Mouse (Mus musculus) cerebellum, postnatal 4 days (tissue): Measurements from ENCODE around the gene Ubxn6.
"Not testable (repeated sequence)": the region's sequence is repeated elsewhere in the genome, so short reads cannot be mapped to it uniquely, and the experiment has no call there.

ENCODE experiments used
- DNase-seq, 2 experiments: peaks; one replicate each; pipeline ENCODE4 v3.0.0; 2022; ENCODE audit warnings: low spot score in 2 of 2, mixed read lengths in 1 of 2

Gene Ubxn6

GRCm38 (mm10) chr17:56074827-56075208 lies at the start of gene Ubxn6:
Gene Ubxn6 (minus strand): TSS chr17:56075028.
- DNase-seq, result peak; percentile 95 to 96

GRCm38 (mm10) chr17:56123681-56124340 lies 49.0 kb upstream of the Ubxn6 start:
- DNase-seq, result no peak

- no peak for DNase-seq
Measured at GRCm38 (mm10) chr17:56123161-56123560, 48.3 kb upstream of the Ubxn6 start.

- no peak for DNase-seq
Measured at GRCm38 (mm10) chr17:56121826-56122225, 47.0 kb upstream of the Ubxn6 start, which contains the start of gene Lrg1. Gene Lrg1 (minus strand): TSS chr17:56122001.

GRCm38 (mm10) chr17:56119981-56120880 lies 45.4 kb upstream of the Ubxn6 start:
- DNase-seq, result peak in 1 of 2 experiments; percentile 38

GRCm38 (mm10) chr17:56119431-56119830 lies 44.6 kb upstream of the Ubxn6 start:
- DNase-seq, result no peak

GRCm38 (mm10) chr17:56117251-56117710 lies 42.5 kb upstream of the Ubxn6 start, which contains the start of gene Plin5:
Gene Plin5 (minus strand): TSS chr17:56117596.
- DNase-seq, result peak in 1 of 2 experiments; percentile 51

- no peak for DNase-seq
Measured at GRCm38 (mm10) chr17:56116193-56116592, 41.4 kb upstream of the Ubxn6 start.

GRCm38 (mm10) chr17:56112743-56113142 lies 37.9 kb upstream of the Ubxn6 start:
- no peak for DNase-seq

- peak; percentile 47 to 65 for DNase-seq
Measured at GRCm38 (mm10) chr17:56111864-56112263, 37.0 kb upstream of the Ubxn6 start.

GRCm38 (mm10) chr17:56111021-56111420 lies 36.2 kb upstream of the Ubxn6 start:
- DNase-seq, result no peak

- peak in 1 of 2 experiments; percentile 49 for DNase-seq
Measured at GRCm38 (mm10) chr17:56110571-56110970, 35.7 kb upstream of the Ubxn6 start.

- no peak for DNase-seq
Measured at GRCm38 (mm10) chr17:56109219-56110051, 34.6 kb upstream of the Ubxn6 start, which contains the start of gene Plin4. Gene Plin4 (minus strand): TSS chr17:56109803.

GRCm38 (mm10) chr17:56108334-56109044 lies 33.7 kb upstream of the Ubxn6 start:
- DNase-seq, result no peak

GRCm38 (mm10) chr17:56107736-56108135 lies 32.9 kb upstream of the Ubxn6 start:
- no peak for DNase-seq

GRCm38 (mm10) chr17:56106981-56107380 lies 32.2 kb upstream of the Ubxn6 start:
- no peak for DNase-seq

GRCm38 (mm10) chr17:56106436-56106835 lies 31.6 kb upstream of the Ubxn6 start:
- DNase-seq, result not testable (repeated sequence)

- DNase-seq, result not testable (repeated sequence)
Measured at GRCm38 (mm10) chr17:56104821-56105220, 30.0 kb upstream of the Ubxn6 start.

GRCm38 (mm10) chr17:56103465-56104285 lies 28.8 kb upstream of the Ubxn6 start:
- no peak for DNase-seq

GRCm38 (mm10) chr17:56102927-56103326 lies 28.1 kb upstream of the Ubxn6 start:
- DNase-seq, result no peak
